Mouse (Mus musculus): ENCODE measurements around the gene Rnps1. TPM values are rescaled to one million over a fixed set of nuclear protein-coding genes. Genes with fewer than 3 reads are reported as not detected.

Gene Rnps1
- polyA plus RNA-seq, 1 experiment from 2014 or later, result 111 TPM

DNA sequence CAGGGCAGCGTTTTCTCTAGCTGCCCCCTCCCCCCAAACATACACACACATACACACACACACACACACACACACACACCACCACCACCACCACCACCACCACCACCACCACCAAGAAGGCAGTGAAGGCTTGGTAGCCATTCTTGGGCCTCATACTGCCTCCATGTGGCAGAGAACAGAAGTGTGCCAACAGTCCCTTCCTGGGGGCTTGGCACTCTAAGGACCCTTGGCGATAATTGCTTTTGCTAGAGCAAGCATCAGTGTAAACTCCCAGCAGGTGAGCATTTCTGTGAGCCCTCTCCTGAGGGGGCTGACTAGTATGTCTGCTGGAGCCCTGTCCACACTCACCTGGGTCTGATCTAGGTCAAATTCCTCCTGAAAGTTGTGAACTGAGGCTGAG is 26.8 kb downstream of the Rnps1 start:
- Histone ChIP-seq H3K4me3 (ENCODE audit: low read depth, low read length) (no peak overlapping the region), H3K27me3 (replicated peaks; ENCODE audit: control insufficient read depth, insufficient read depth, low read length) (no peaks in the 10 kb centered on the region), H3K36me3 (ENCODE audit: control insufficient read depth, insufficient read depth) (peaks cover 77% of the 10 kb centered on the region), H3K4me2 (replicated peaks; ENCODE audit: low read depth) (no peak overlapping the region), H3K4me1 (replicated peaks; ENCODE audit: control insufficient read depth, insufficient read depth, low read length) (no peaks in the 10 kb centered on the region), H3K9ac (ENCODE audit: low read depth, low read length) (no peak overlapping the region), H3K27ac (ENCODE audit: low read depth, low read length) (no peak overlapping the region), H3K9me3 (ENCODE audit: control insufficient read depth) (no peaks in the 10 kb centered on the region)
- ATAC-seq, result no peak
- 56% methylated on average over 2 of the region's 2 CpGs for WGBS
- peak; percentile 59 for TF ChIP-seq CTCF (IDR thresholded peaks at IDR 0.05; ENCODE audit: low read depth)

DNA sequence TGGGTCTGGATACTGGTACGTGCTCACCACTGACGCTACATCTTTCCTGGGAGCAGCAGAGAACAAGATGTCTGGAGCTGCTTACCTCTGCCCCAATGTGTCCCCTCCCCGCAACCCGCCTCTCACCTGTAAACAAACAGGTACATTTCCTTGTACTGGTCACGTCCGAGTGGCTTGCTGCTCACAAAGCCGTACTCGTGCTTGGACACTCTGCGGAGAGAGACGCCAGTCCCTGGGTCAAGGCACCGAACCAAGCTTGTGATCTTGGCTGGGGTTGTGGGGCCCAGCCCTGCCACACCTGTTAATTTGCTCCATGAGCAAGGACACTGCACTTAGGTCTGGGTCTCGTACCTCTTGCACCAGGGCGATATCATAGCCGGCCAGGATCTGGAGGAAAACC is 27.7 kb downstream of the Rnps1 start:
- 59% methylated on average over 14 of the region's 14 CpGs for WGBS
- ATAC-seq, result 0 out of 2 replicates have a peak, but pooled peaks have one; percentile 18
- Histone ChIP-seq H3K9me3 (ENCODE audit: control insufficient read depth) (no peaks in the 10 kb centered on the region), H3K9ac (ENCODE audit: low read depth, low read length) (no peak overlapping the region), H3K36me3 (ENCODE audit: control insufficient read depth, insufficient read depth) (peaks cover 77% of the 10 kb centered on the region), H3K27me3 (replicated peaks; ENCODE audit: control insufficient read depth, insufficient read depth, low read length) (no peaks in the 10 kb centered on the region), H3K4me1 (replicated peaks; ENCODE audit: control insufficient read depth, insufficient read depth, low read length) (no peaks in the 10 kb centered on the region), H3K4me3 (ENCODE audit: low read depth, low read length) (no peak overlapping the region), H3K27ac (ENCODE audit: low read depth, low read length) (peak overlapping the region; percentile 28; the same call in 1 of the 2 replicates), H3K4me2 (replicated peaks; ENCODE audit: low read depth) (no peak overlapping the region)
- TF ChIP-seq CTCF (IDR thresholded peaks at IDR 0.05; ENCODE audit: low read depth), result no peak

DNA sequence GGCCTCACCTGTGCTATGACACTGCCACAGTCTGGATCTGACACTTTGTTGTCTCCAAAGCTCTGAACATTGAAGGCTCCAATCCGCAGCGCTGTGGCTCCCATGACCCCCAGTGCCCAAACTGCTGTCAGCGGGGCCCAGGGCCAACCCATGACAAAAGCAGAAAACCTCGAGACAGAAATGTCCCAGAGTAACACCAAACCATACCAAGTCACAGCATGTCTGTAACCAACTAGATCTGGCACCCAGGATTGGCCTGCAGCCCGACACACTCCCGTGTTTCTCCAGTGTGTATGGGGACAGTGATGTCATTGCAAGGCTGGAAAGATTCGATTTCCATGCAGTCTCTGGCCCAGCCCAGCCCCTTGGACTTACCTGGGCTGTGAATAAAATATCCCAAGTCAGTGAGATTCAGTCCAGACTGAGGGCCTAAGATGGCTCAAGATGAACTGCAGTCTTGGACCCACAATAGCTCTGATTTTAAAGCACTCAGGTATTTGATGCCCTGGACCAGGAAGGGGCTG is 28.3 kb downstream of the Rnps1 start, which contains the start of gene Dnase1l2:
TSS of gene Dnase1l2 (minus strand) at position 474 of the 524 bp plus-strand sequence.
- no peak within 1 kb of the TSS for H3K4me2 ChIP-seq (replicated peaks; ENCODE audit: low read depth)
- peaks cover 79% of the 10 kb centered on the region for H3K36me3 ChIP-seq (ENCODE audit: control insufficient read depth, insufficient read depth)
- no peaks in the 10 kb centered on the region for H3K27me3 ChIP-seq (replicated peaks; ENCODE audit: control insufficient read depth, insufficient read depth, low read length)
- no peak for TF ChIP-seq CTCF (IDR thresholded peaks at IDR 0.05; ENCODE audit: low read depth)
- H3K4me3 ChIP-seq (ENCODE audit: low read depth, low read length), result no peak within 1 kb of the TSS
- 77% methylated on average over 7 of the region's 7 CpGs for WGBS
- no peaks in the 10 kb centered on the region for H3K9me3 ChIP-seq (ENCODE audit: control insufficient read depth)
- ATAC-seq, result 0 out of 2 replicates have a peak, but pooled peaks have one; percentile 7
- H3K9ac ChIP-seq (ENCODE audit: low read depth, low read length), result no peak within 1 kb of the TSS
- peak within 1 kb of the TSS; percentile 28; the same call in 1 of the 2 replicates for H3K27ac ChIP-seq (ENCODE audit: low read depth, low read length)
- no peaks in the 10 kb centered on the region for H3K4me1 ChIP-seq (replicated peaks; ENCODE audit: control insufficient read depth, insufficient read depth, low read length)

DNA sequence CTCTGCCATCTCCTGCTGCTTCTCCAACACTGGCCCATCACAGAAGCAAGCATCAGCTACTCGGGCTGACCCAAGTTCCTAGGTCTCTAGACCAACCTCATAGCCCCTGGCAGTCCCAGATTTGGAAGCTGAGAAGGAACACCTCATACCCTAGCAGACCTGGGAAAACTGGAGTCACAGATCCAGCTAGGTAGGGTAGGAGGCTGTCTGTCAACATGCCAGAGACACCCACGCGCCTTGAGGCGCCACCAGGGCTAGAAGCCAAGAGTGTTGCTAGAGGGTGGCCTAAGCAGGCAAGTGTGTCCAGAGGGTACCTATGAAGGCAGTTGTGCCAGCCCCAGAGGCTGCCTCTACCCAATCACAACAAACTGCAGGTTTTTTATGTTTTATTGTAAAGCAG is 29.0 kb downstream of the Rnps1 start:
- no peak overlapping the region for H3K27ac ChIP-seq (ENCODE audit: low read depth, low read length)
- H3K9me3 ChIP-seq (ENCODE audit: control insufficient read depth), result no peaks in the 10 kb centered on the region
- no peak overlapping the region for H3K4me3 ChIP-seq (ENCODE audit: low read depth, low read length)
- TF ChIP-seq CTCF (IDR thresholded peaks at IDR 0.05; ENCODE audit: low read depth), result no peak
- no peaks in the 10 kb centered on the region for H3K4me1 ChIP-seq (replicated peaks; ENCODE audit: control insufficient read depth, insufficient read depth, low read length)
- WGBS, result 88% methylated on average over 4 of the region's 4 CpGs
- ATAC-seq, result no peak
- no peak overlapping the region for H3K9ac ChIP-seq (ENCODE audit: low read depth, low read length)
- H3K36me3 ChIP-seq (ENCODE audit: control insufficient read depth, insufficient read depth), result peaks cover 79% of the 10 kb centered on the region
- no peaks in the 10 kb centered on the region for H3K27me3 ChIP-seq (replicated peaks; ENCODE audit: control insufficient read depth, insufficient read depth, low read length)
- no peak overlapping the region for H3K4me2 ChIP-seq (replicated peaks; ENCODE audit: low read depth)

DNA sequence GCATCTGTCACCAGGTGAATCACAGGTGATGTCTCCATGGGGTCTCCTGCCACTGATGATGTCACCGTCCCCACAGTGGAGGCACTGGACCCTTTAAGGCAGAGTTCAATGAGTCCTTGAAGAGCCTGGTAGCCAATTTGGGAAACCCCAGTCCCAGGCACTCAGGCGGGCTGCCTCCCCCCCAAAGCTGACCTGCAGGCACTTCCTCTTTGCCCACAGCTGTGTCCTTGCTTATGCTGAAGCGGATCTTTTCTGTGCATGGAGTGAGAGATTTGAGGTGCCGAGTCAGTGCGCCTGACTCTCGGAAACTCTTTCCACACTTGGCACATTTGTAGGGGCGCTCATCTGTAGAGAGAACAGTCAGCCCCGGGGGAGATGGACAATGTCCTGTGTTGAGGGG is 32.2 kb downstream of the Rnps1 start:
- no peak for TF ChIP-seq CTCF (IDR thresholded peaks at IDR 0.05; ENCODE audit: low read depth)
- ATAC-seq, result no peak
- WGBS, result 94% methylated on average over 8 of the region's 8 CpGs
- Histone ChIP-seq H3K4me1 (replicated peaks; ENCODE audit: control insufficient read depth, insufficient read depth, low read length) (no peaks in the 10 kb centered on the region), H3K4me2 (replicated peaks; ENCODE audit: low read depth) (no peak overlapping the region), H3K9me3 (ENCODE audit: control insufficient read depth) (no peaks in the 10 kb centered on the region), H3K27me3 (replicated peaks; ENCODE audit: control insufficient read depth, insufficient read depth, low read length) (no peaks in the 10 kb centered on the region), H3K9ac (ENCODE audit: low read depth, low read length) (no peak overlapping the region), H3K27ac (ENCODE audit: low read depth, low read length) (no peak overlapping the region), H3K36me3 (ENCODE audit: control insufficient read depth, insufficient read depth) (peaks cover 82% of the 10 kb centered on the region), H3K4me3 (ENCODE audit: low read depth, low read length) (no peak overlapping the region)

DNA sequence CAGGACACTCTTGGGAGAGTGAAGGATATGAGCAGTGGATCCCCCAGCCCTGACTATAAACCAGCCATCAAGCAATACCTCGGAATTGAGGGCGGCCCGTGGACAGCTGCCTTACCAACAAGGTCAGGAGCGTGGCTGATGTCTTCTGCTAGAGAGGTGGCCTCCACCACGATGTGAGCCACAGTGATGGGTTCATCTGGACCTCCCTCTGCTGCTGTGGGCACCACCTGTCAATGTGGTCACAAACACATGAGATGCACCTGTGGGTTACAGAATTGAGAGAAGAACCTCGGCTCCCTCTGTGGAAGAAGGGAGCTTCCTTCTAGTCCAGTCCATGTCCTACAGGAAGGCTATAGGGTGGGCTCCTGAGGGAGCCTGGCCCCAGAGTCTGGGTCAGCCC is 35.1 kb downstream of the Rnps1 start:
- Histone ChIP-seq H3K9ac (ENCODE audit: low read depth, low read length) (no peak overlapping the region), H3K27me3 (replicated peaks; ENCODE audit: control insufficient read depth, insufficient read depth, low read length) (no peaks in the 10 kb centered on the region), H3K27ac (ENCODE audit: low read depth, low read length) (no peak overlapping the region), H3K9me3 (ENCODE audit: control insufficient read depth) (no peaks in the 10 kb centered on the region), H3K4me1 (replicated peaks; ENCODE audit: control insufficient read depth, insufficient read depth, low read length) (no peaks in the 10 kb centered on the region), H3K36me3 (ENCODE audit: control insufficient read depth, insufficient read depth) (peaks cover 67% of the 10 kb centered on the region), H3K4me3 (ENCODE audit: low read depth, low read length) (no peak overlapping the region), H3K4me2 (replicated peaks; ENCODE audit: low read depth) (no peak overlapping the region)
- no peak for ATAC-seq
- WGBS, result 93% methylated on average over 6 of the region's 6 CpGs
- no peak for TF ChIP-seq CTCF (IDR thresholded peaks at IDR 0.05; ENCODE audit: low read depth)
